Mouse (Mus musculus): ENCODE data around the gene Map3k12.

Map3k12 gene

GRCm38 (mm10) chr15:102519211-102520141 lies 2.6 kb upstream of the Map3k12 start:
- no peak for DNase-seq

GRCm38 (mm10) chr15:102518859-102519201 lies 2.0 kb upstream of the Map3k12 start:
- no peak for DNase-seq

GRCm38 (mm10) chr15:102517976-102518858 lies 1.4 kb upstream of the Map3k12 start, which contains the start of gene Tarbp2:
Gene Tarbp2, plus strand, starts transcription at chr15:102518192.
- peak; percentile 100 for DNase-seq

- no peak for DNase-seq
Observed at GRCm38 (mm10) chr15:102517631-102517975, 739 bp upstream of the Map3k12 start.

GRCm38 (mm10) chr15:102516293-102516692 lies 571 bp downstream of the Map3k12 start:
- DNase-seq, result no peak

- DNase-seq, result no peak
Observed at GRCm38 (mm10) chr15:102515791-102516190, 1.1 kb downstream of the Map3k12 start.

- DNase-seq, result no peak
Observed at GRCm38 (mm10) chr15:102515261-102515660, 1.6 kb downstream of the Map3k12 start.

- no peak for DNase-seq
Observed at GRCm38 (mm10) chr15:102513004-102513403, 3.9 kb downstream of the Map3k12 start.

GRCm38 (mm10) chr15:102512471-102512870 lies 4.4 kb downstream of the Map3k12 start:
- DNase-seq, result no peak

GRCm38 (mm10) chr15:102512010-102512409 lies 4.9 kb downstream of the Map3k12 start:
- DNase-seq, result no peak

- no peak for DNase-seq
Observed at GRCm38 (mm10) chr15:102511285-102511833, 5.5 kb downstream of the Map3k12 start.

GRCm38 (mm10) chr15:102510590-102511284 lies 6.1 kb downstream of the Map3k12 start:
- peak; percentile 85 for DNase-seq

GRCm38 (mm10) chr15:102510110-102510509 lies 6.8 kb downstream of the Map3k12 start:
- DNase-seq, result no peak

GRCm38 (mm10) chr15:102508336-102508735 lies 8.5 kb downstream of the Map3k12 start:
- no peak for DNase-seq

- no peak for DNase-seq
Observed at GRCm38 (mm10) chr15:102507561-102507960, 9.3 kb downstream of the Map3k12 start.

- no peak for DNase-seq
Observed at GRCm38 (mm10) chr15:102506864-102507263, 10.0 kb downstream of the Map3k12 start.

- DNase-seq, result no peak
Observed at GRCm38 (mm10) chr15:102506464-102506830, 10.4 kb downstream of the Map3k12 start.

- DNase-seq, result no peak
Observed at GRCm38 (mm10) chr15:102505770-102506463, 10.9 kb downstream of the Map3k12 start.

GRCm38 (mm10) chr15:102505073-102505769 lies 11.6 kb downstream of the Map3k12 start:
- no peak for DNase-seq

GRCm38 (mm10) chr15:102503924-102504782 lies 12.7 kb downstream of the Map3k12 start:
- no peak for DNase-seq
